Mouse (Mus musculus): ENCODE measurements around the gene Ppp1cb.

DNA sequence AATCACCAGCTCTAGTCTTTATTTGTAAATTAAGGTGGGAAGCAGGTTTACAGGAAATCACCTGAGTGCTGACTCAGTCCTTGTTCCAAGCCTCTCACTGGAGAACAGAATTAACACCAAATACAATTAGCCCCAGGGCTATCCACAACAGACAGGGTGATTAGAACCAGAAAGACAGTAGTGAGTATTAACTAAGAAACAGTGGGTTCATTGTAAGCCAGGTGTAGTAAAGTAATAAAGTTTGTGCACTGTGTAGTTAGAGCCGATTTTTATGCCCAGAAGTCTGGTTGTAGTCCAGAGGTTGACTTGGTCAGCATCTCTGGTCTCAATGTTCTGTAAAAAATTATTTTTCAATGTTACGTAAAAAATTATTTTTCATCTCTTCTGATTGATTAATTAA is 90.8 kb downstream of the Ppp1cb start:
- TF ChIP-seq POLR2A (IDR thresholded peaks at IDR 0.05; ENCODE audit: borderline replicate concordance, extremely low read depth, insufficient read depth, insufficient read length, poor library complexity, severe bottlenecking): no peak
- no peak for TF ChIP-seq CTCF (IDR thresholded peaks at IDR 0.05; ENCODE audit: borderline replicate concordance, extremely low read depth, insufficient read depth, insufficient read length)

Data from brain, embryonic 14.5 days (tissue).